Mouse (Mus musculus) brown adipose tissue, adult 24 weeks (tissue): Measurements from ENCODE around the gene Lrrc8d. TPM values are rescaled to one million over a fixed set of nuclear protein-coding genes. Genes with fewer than 3 reads are reported as not detected.

ENCODE experiments used
- H3K27ac ChIP-seq: fragments of 200-500 bp; replicated peaks from 2 replicates; pipeline ENCODE4 v1.5.1; 2012; ENCODE audit warnings: low read depth, mild to moderate bottlenecking, low read length
- H3K4me1 ChIP-seq: fragments of 200-500 bp; 2 replicates; pipeline ENCODE4 v1.6.1; 2012; ENCODE audit warnings: low read length, mixed read lengths; ENCODE audit not compliant: control insufficient read depth, insufficient read depth, insufficient read length
- H3K4me3 ChIP-seq: fragments of 200-500 bp; 2 replicates; pipeline ENCODE4 v1.5.1; 2012; ENCODE audit warnings: low read depth, mild to moderate bottlenecking, low read length, moderate library complexity; ENCODE audit not compliant: insufficient read depth
- polyA plus RNA-seq: library from polyadenylated mRNA; stranded (reverse); fragments of >200 nt; gene quantifications from 2 replicates; pipeline ENCODE4 v1.2.4, GENCODE M21; 2012; ENCODE audit not compliant: missing spikeins, insufficient read depth, insufficient read length

Gene Lrrc8d
- polyA plus RNA-seq, 1 experiment: 25.2 TPM

DNA sequence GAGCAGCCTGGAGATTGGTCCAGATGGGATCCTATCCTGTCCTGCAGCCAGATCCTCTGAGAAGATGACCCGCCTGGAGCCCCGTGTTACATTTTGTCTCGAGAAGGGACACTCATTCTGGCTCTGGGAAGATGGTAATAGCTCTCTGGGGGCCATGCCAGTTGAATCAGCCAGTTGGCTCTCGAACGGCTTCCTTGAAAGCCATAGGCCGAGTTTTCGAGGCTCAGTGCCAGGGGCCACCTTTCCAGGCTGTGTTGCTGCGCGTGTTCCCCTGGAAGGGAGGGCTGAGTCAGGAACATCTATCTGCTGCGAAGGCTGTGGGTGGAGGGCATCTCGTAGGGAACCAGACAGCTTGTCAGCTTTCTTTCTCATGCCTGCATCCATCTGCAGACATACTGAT, 23.0 kb downstream of the Lrrc8d start:
- peaks cover 15% of the 10 kb centered on the region for H3K4me1 ChIP-seq
- H3K4me3 ChIP-seq: no peak overlapping the region
- no peak overlapping the region for H3K27ac ChIP-seq

DNA sequence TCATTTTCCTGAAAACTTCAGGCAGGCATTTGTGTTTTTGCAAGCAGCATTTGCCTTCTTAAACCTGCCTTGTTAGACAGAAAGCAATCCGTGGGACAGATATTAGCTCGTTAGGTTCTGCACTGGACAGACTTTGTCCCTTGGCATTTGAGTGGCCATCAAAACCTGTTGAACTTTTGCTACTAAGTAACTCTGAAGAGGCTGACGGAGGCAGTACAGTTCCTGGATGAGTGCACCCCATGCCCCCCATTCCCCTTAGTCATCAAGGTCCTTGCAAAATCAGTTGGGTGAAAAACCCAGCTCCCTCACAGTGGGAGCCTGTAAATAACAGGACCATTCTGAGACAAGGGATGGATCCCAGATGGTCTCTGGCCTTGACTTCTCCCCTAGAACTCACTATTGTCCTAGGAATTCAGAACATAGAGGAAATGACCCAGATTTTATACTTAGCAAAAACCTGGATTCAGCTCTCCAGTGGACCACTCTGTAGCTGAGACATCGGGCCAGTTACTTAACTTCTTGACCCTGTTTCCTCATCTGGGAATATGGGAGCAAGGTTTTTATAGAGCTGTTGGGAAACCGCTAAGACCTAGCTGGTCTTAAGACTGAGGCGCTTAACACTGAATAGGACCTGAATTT, 30.5 kb downstream of the Lrrc8d start:
- H3K4me1 ChIP-seq: peaks cover 19% of the 10 kb centered on the region
- H3K4me3 ChIP-seq: no peak overlapping the region
- peak overlapping the region; percentile 63 for H3K27ac ChIP-seq

DNA sequence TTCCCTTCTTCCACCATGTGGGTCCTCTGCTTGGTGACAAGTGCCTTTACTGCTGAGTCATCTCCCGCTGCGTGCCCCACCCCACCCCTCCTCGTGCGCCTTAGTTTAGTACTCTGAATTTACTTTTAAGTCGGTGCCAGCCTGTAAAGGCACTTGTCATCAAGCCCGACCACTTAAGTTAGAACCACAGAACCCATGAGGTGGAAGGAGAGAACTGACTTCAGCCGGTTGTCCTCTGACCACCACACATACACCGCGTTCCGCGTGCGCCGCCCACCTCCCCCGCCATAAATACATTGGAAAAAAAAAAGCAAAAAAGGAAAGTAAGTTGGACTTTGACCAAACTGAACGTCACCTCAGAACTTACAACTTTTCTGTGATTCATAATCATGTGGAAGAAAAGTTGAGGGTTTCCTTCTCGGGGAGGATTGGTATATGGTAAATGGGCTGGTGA, 31.4 kb downstream of the Lrrc8d start:
- H3K4me3 ChIP-seq: peak overlapping the region; percentile 68
- H3K27ac ChIP-seq: peak overlapping the region; percentile 53
- peaks cover 19% of the 10 kb centered on the region for H3K4me1 ChIP-seq

DNA sequence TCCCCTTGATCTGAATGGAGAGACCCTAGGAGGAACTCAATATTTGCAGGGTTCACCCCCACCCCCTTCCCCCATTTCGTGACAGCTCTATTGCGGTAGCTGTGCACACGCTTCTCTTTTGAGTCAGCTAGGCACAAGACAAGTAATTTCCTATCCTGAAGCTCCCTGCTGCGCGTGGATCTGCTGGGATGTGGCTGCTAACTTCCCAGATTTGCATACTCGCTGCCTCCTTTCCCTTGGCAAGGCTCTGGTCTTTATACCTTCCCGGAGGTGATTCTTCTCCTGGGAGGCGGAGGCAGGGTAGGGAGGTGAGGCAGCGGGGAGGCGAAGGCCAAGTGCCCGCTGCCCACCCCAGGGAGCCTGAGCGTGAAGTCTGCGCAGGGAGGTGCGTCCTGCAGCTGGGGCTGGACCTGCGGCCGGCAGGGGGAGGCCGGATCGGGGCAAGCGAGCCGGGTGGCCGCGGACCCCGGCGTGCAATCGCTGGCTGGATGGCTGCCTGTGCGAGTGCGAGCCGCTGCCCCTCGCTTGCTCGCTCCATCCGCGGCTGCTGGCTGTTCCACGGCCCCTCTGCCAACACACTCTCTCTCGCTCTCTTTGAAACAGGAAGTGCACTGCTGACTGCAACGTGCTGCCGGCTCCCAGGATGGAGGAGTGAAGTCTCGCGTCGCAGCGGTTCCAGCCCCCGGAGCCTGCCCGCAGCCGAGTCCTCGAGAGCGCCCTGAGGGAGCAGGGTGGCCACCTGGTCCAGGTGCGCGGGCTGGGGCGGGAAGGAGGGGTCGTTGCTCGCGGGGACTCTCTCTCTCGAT, 32.1 kb downstream of the Lrrc8d start:
- peak overlapping the region; percentile 53 for H3K27ac ChIP-seq
- peak overlapping the region; percentile 68 for H3K4me3 ChIP-seq
- peaks cover 19% of the 10 kb centered on the region for H3K4me1 ChIP-seq

DNA sequence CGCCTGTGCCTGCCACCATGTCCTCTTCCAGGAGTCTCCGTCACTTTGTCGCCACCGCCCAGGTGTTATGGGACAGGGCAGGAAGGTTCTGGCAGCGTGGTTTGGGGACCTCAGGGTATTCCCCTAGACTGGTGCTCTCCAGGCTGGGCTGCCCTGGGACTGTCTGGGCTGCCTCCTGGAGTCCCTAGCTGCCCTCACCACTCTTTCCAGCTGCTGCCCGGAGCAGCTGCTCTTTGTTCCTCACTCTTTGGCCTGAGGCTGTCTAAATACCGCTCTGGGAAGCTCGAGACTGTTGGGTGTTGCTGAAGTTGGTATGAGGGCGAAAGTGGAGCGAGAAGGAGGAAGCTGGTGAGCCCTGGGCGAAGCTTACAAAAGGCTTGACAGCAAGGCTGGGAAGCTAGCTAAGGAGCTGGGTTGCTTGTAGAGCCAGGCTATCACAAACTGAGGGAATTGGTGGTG, 32.7 kb downstream of the Lrrc8d start:
- Histone ChIP-seq H3K27ac (peak overlapping the region; percentile 53), H3K4me3 (peak overlapping the region; percentile 68), H3K4me1 (peaks cover 19% of the 10 kb centered on the region)

DNA sequence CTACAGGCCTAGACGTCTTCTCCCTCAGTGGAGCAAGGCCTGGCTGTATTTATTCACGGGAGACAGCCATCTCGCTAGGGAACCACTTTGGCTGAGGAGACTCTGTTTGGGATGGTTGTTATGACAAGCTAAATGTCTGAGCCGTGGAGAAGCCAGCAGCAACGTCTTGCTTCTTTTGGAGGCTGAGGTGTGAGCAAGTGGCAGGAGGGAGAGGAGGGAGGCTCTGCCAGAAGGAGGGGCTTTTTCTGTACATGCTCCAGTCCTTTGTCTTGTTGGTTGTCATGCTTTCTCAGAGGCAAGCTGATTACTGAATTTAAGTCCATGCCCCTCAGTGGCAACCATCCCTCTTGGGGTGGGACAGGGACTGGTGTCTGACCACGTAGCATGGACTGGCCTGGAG, 33.5 kb downstream of the Lrrc8d start:
- Histone ChIP-seq H3K4me1 (peaks cover 19% of the 10 kb centered on the region), H3K4me3 (no peak overlapping the region), H3K27ac (no peak overlapping the region)

DNA sequence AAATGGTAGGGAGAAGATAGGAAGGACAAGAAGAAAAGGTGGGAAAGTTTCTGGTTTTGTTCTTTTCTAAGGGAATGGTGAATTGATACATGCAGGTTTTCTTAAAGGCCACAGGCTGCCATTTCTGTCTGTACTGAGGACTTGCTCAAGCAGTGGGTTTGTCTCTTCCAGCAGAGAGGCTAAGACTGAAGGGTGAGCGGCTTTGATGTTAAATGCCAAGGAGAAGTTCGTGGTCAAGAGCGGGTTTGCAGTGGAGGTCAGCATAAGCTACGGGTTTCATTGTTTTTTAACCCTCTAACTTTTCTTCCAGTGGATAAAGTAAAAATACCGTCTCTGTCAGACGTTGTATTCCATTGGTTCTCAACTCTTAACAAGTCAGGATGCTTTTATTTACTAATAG, 36.6 kb downstream of the Lrrc8d start:
- H3K4me3 ChIP-seq: no peak overlapping the region
- H3K27ac ChIP-seq: no peak overlapping the region
- peaks cover 6% of the 10 kb centered on the region for H3K4me1 ChIP-seq

DNA sequence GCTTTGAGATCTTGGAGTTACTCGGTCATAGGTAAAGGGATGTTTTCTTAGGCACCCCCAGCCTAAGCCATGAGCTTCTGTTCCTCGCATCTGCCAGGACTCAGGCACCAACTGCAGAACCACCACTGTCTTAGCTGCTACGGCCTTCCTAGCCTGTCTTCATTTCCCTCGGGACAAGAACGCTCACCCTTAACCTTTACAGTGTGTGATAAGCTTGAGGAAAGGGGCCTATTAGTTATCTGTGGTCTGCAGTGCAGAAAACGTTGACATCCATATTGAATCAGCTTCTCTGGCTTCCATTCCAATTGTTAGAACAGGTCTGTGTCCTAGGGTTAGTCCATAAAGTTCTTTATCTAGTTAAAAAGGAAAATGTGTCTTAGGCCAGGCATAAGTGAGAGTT, 37.4 kb downstream of the Lrrc8d start:
- H3K4me3 ChIP-seq: no peak overlapping the region
- H3K4me1 ChIP-seq: peaks cover 10% of the 10 kb centered on the region
- H3K27ac ChIP-seq: no peak overlapping the region

DNA sequence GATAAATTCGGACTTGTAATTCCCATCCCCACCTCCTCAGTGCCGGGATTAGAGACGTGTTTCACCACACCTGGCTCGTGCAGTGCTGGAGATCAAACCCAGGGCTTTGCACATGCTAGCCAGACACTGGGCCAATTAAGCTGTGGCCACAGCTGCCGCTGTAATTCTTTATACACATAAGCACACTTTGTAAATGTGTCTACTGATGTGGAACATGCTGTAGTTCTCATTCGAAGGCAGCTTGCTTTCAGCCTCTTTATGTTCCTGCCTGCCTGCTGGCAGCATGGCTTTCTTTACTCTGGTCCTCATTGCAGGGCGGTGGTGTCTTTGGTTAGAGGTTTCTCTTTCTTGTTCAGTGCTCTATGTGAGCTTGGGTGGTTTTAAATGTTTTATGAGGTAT, 40.7 kb downstream of the Lrrc8d start:
- Histone ChIP-seq H3K27ac (no peak overlapping the region), H3K4me3 (no peak overlapping the region), H3K4me1 (peaks cover 24% of the 10 kb centered on the region)

DNA sequence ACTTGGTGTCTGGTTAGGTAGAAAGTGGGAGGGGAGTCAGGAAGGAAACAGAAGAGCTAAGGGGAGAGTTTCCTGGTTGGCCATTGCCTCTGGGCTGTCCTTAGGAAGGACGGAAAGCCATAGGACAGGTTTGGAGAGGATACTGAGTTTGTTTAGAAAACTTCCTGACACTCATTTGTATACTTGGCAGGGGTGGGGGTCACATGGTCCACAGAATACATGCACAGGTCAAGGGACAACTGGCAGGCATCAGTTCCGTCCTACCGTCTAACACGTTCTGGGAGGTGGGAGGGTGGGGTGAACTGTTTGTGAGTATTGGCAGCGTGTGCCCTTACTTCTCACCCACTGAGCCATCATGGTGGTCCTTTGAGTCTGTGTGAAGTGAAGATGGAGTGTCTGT, 42.9 kb downstream of the Lrrc8d start:
- Histone ChIP-seq H3K4me1 (peaks cover 32% of the 10 kb centered on the region), H3K4me3 (no peak overlapping the region), H3K27ac (peak overlapping the region; percentile 75)

DNA sequence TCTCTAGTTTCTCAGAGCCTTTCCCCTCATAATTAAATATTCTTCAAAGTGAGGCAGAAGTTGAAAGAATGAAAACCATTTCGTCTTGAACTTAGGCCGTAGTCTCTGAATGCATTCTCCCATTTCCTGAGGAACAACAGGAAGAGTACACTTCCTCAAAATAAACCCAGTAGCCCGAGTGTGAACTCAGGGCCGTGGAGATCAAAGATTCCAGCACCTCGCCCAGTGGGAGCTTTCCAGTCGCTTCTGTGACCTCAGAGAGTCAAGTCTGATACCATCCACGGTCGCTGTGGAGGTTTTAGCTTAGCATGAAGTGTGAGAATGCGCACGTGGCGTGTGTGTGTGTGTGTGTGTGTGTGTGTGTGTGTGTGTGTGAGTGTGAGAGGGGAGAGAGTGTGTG, 45.6 kb downstream of the Lrrc8d start:
- peak overlapping the region; percentile 94 for H3K27ac ChIP-seq

DNA sequence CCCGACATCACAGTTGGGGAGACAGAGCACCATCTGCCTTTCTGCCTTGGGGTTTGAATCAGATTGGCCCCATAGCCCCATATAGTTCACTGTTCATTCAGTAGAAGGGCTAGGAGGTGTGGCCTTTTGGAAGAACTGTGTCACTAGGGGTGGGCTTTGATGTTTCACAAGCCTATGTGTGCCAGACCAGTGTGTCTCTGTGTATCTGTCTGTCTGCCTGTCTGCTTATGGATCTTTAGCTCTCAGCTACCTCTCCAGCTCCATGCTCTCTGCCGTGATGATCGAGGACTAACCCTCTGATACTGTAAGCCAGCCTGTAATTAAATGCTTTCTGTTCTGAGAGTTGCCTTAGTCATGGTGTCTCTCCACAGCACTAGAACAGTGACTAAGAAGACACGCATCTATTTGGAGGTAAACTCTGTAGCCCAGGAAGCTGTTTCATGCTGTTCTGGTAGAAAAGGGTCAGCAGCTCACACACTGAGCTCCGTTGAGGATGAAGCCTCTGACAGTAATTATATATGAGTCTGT, 46.2 kb downstream of the Lrrc8d start:
- Histone ChIP-seq H3K27ac (peak overlapping the region; percentile 94), H3K4me1 (peaks cover 32% of the 10 kb centered on the region), H3K4me3 (no peak overlapping the region)

More for the DNA sequence above, 45.6 kb downstream of the Lrrc8d start:
- peaks cover 32% of the 10 kb centered on the region for H3K4me1 ChIP-seq
- no peak overlapping the region for H3K4me3 ChIP-seq

DNA sequence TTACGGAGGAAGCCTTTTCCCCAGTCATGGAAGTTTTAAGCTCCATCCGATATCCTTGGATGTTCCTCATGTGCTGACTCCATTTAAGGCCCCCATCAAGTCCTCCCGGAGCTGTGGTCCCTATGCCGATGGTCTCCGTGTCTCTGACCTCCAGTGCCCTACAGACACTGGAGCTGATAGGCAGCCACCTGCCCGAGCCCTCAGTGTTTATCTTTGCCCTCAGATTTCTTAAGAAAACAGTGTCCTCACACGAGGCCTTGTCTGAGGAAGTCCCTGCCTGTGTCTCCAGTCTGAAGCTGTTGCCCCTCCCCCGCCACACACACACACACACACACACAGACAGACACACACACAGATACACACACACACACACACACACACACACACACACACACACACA, 55.0 kb downstream of the Lrrc8d start:
- Histone ChIP-seq H3K4me1 (peaks cover 2% of the 10 kb centered on the region; the same call in 1 of the 2 replicates), H3K4me3 (no peak overlapping the region), H3K27ac (no peak overlapping the region)

DNA sequence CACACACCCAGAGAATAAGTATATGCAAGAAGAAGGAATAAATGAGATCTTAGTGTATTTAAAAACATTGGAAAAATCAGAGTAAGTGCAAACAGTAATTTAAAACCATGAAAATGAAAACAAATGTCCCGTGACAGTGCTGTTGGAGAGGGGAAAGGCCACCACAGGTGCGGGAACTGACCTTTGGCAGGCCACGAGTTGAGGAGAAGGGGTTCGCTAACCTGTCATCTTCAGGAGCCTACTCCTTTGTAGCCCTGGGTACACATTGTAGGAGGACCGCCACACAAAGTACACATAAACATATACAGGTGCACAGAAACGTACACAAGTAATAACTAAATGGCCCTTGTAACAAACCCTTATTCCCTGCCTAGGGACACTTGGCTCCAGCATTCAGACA, 55.7 kb downstream of the Lrrc8d start:
- Histone ChIP-seq H3K4me1 (peaks cover 4% of the 10 kb centered on the region; the same call in 1 of the 2 replicates), H3K4me3 (no peak overlapping the region), H3K27ac (no peak overlapping the region)

DNA sequence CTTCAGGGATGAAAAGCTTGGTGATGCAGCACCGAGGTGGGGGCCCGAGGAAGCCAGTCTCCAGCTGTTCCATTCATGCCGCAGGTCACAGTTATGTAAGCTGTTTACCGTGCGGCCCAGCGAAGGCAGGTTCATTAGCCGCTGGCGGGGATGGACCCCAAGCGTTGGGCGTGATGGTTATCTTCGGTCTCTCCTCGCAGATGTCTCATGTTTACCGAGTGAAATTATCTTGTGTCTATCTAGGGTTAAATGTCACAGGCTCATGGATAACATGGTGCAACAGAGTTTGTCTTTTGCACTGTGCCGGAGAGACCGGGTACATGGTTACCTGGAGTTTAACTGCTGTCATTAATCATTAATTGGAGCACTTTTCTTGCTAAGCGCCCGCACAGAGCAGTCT, 58.2 kb downstream of the Lrrc8d start:
- Histone ChIP-seq H3K4me3 (no peak overlapping the region), H3K4me1 (peaks cover 4% of the 10 kb centered on the region; the same call in 1 of the 2 replicates), H3K27ac (no peak overlapping the region)
